9 mouse cellular contexts compared by ENCODE assay signal in the genomic region with DNA sequence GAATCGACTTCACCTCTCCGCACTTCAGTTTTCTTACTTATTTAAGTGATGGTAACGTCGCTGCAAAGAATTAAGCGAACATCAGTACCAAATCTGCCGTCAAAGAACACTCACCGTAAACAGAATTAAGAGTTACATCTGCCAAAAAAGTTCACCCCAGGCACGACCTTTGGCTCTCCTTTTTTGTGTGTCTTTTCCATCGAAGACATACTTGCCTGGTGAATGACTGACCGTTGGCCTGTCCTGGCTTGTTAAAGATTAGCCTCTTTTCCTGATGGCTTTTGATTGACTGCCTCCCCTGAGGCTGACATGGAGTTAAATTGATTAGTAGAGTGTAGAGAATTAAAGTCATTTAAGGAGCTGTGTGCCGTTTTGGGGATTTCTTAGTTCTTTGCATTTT. TPM values are rescaled to one million over a fixed set of nuclear protein-coding genes. Genes with fewer than 3 reads are reported as not detected.
DNase-seq lines count a peak whose midpoint lies in the region; ATAC-seq lines count a peak whose summit lies in the region.
"Had no signal": no experiment of that assay in that cellular context is flagged by ENCODE, and none has a peak within 500 bp of the region (broad histone marks: within the 10 kb centered on the region; RNA-seq: fewer than 3 reads in every experiment).

No protein-coding gene starts in this region.

- no peaks in the 10 kb centered on the region for H3K27me3 ChIP-seq in heart, embryonic 16.5 days (ENCODE audit: control insufficient read depth, insufficient read depth, low read length)
- no peaks in the 10 kb centered on the region for H3K27me3 ChIP-seq in embryonic facial prominence, embryonic 11.5 days (ENCODE audit: control insufficient read depth, insufficient read depth, low read length)
- H3K27me3 ChIP-seq in midbrain, embryonic 13.5 days = peaks cover 22% of the 10 kb centered on the region
- H3K27me3 ChIP-seq: Patski had no signal

- ATAC-seq in heart, embryonic 16.5 days (replicated peaks; ENCODE audit: extremely low read depth, insufficient read depth, low FRiP score) = no peak
- ATAC-seq in embryonic facial prominence, embryonic 11.5 days (replicated peaks; ENCODE audit: insufficient number of reproducible peaks, low FRiP score, low TSS enrichment, low read depth) = no peak
- no peak for ATAC-seq in midbrain, embryonic 13.5 days

- peak overlapping the region; percentile 89 for H3K9ac ChIP-seq in heart, embryonic 16.5 days (ENCODE audit: low read length)
- peak overlapping the region; percentile 91 for H3K9ac ChIP-seq in embryonic facial prominence, embryonic 11.5 days (replicated peaks; ENCODE audit: low read length)
- H3K9ac ChIP-seq in midbrain, embryonic 13.5 days (replicated peaks) = peak overlapping the region; percentile 76

- H3K9me3 ChIP-seq in heart, embryonic 16.5 days (replicated peaks; ENCODE audit: control insufficient read depth, low read length) = no peaks in the 10 kb centered on the region
- no peaks in the 10 kb centered on the region for H3K9me3 ChIP-seq in embryonic facial prominence, embryonic 11.5 days (replicated peaks; ENCODE audit: control insufficient read depth, low read length)
- H3K9me3 ChIP-seq in midbrain, embryonic 13.5 days = no peaks in the 10 kb centered on the region

- intact Hi-C loops in heart, postnatal 25 days (cut with DNase I) = loop anchor here (10.0 kb wide), 1 partner anchor 182 kb away; no protein-coding TSS in a partner anchor

- H3K36me3 ChIP-seq in heart, embryonic 16.5 days (ENCODE audit: control insufficient read depth, insufficient read depth) = 0 out of 2 replicates have a peak, but pooled peaks cover 5% of the 10 kb centered on the region
- H3K36me3 ChIP-seq in embryonic facial prominence, embryonic 11.5 days (replicated peaks; ENCODE audit: control insufficient read depth, insufficient read depth, low read depth, low read length) = peaks cover 4% of the 10 kb centered on the region; the same call in 1 of the 2 replicates
- H3K36me3 ChIP-seq in midbrain, embryonic 13.5 days = peaks cover 7% of the 10 kb centered on the region; the same call in 1 of the 2 replicates

- no peak overlapping the region for H3K27ac ChIP-seq in heart, embryonic 16.5 days (ENCODE audit: low read length)
- H3K27ac ChIP-seq in embryonic facial prominence, embryonic 11.5 days (replicated peaks; ENCODE audit: low read depth, low read length) = no peak overlapping the region
- no peak overlapping the region for H3K27ac ChIP-seq in midbrain, embryonic 13.5 days

- peaks cover 30% of the 10 kb centered on the region for H3K4me1 ChIP-seq in heart, embryonic 16.5 days (ENCODE audit: control insufficient read depth, insufficient read depth, low read length)
- H3K4me1 ChIP-seq in embryonic facial prominence, embryonic 11.5 days (ENCODE audit: control insufficient read depth, insufficient read depth, low read length) = no peaks in the 10 kb centered on the region
- H3K4me1 ChIP-seq in midbrain, embryonic 13.5 days (replicated peaks) = peaks cover 37% of the 10 kb centered on the region

- 6% methylated on average over 11 of the region's 11 CpGs for WGBS in heart, embryonic 16.5 days
- under 1% methylated on average over 11 of the region's 11 CpGs for WGBS in embryonic facial prominence, embryonic 11.5 days
- 3% methylated on average over 11 of the region's 11 CpGs for WGBS in midbrain, embryonic 13.5 days

- peak overlapping the region; percentile 89 for H3K4me2 ChIP-seq in heart, embryonic 16.5 days (ENCODE audit: low read depth, low read length)
- peak overlapping the region; percentile 68 for H3K4me2 ChIP-seq in embryonic facial prominence, embryonic 11.5 days (ENCODE audit: low read depth, low read length)
- peak overlapping the region; percentile 79 for H3K4me2 ChIP-seq in midbrain, embryonic 13.5 days (replicated peaks)

- DNase-seq in heart, postnatal 25 days (ENCODE audit: low spot score) = no peak
- DNase-seq in embryonic facial prominence, embryonic 11.5 days (ENCODE audit: low spot score) = no peak
- DNase-seq in kidney, adult 18-20 months = peak; percentile 51
- no peak for DNase-seq in cerebellum, postnatal 14 days
- DNase-seq in thymus, postnatal 10 days (ENCODE audit: low spot score in 2 of 2) = no peak
- DNase-seq in adrenal gland, postnatal 4 days (ENCODE audit: low spot score in 2 of 2) = no peak

- peak overlapping the region; percentile 95 for H3K4me3 ChIP-seq in heart, embryonic 16.5 days (ENCODE audit: low read length)
- H3K4me3 ChIP-seq in embryonic facial prominence, embryonic 11.5 days (ENCODE audit: low read depth, low read length) = peak overlapping the region; percentile 84
- peak overlapping the region; percentile 85 for H3K4me3 ChIP-seq in midbrain, embryonic 13.5 days (replicated peaks)

RNA-seq across cellular contexts. Expression of gene Cdca7, which starts 1.3 kb away (rescaled TPM):
- 56.1 and 90.4 TPM in 2 replicates for polyA plus RNA-seq in heart, embryonic 16.5 days (2015; fragmentation: Nextera tagmentation; extraction: Ambion mirVana)
- 1 to 10 TPM; 1.4 to 1.6 TPM for total RNA-seq in heart, postnatal 25 days (2021)
- 220 and 233 TPM in 2 replicates for polyA plus RNA-seq in embryonic facial prominence, embryonic 11.5 days (2014; fragmentation: Nextera tagmentation; extraction: Ambion mirVana)
- 55.0 and 64.8 TPM in 2 replicates for polyA plus RNA-seq in midbrain, embryonic 13.5 days (2015; fragmentation: Nextera tagmentation; extraction: Ambion mirVana)
- 10 to 100 TPM; 22.9 to 25.7 TPM for total RNA-seq in adrenal gland, postnatal 4 days (2021)
